Mouse (Mus musculus) bone marrow macrophage, adult 2 months (primary cell): Measurements from ENCODE around the gene Pcsk2.

Experiments
- CTCF ChIP-seq: IDR thresholded peaks from 2 replicates; pipeline ENCODE4 v1.5.1; 2012; ENCODE audit warnings: low read depth, mild to moderate bottlenecking, low read length, moderate library complexity
- POLR2A ChIP-seq: IDR thresholded peaks from 2 replicates; pipeline ENCODE4 v1.6.1; 2012; ENCODE audit warnings: mild to moderate bottlenecking, low read depth, low read length, borderline replicate concordance

DNA sequence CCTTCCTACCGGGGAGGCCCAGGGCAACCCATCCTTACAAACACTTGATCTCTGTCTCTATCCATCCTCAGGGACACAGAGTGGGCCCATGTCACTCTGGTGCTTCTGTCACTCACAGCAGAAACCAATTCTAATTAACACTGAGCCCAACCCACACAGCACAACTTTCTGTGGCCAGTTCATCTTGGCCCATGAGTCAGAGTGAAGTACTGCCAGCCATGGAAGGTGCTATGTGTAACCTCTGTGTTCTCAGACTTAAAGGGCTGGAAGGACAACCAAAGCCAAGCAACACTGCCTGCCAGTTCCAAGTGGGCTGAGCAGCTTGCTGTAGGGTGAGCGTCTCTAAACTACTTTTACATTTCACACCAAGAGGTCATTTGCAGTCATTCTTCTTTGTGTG is 313.2 kb downstream of the Pcsk2 start:
- no peak for TF ChIP-seq POLR2A
- no peak for TF ChIP-seq CTCF
